Mouse (Mus musculus) C3H10T1/2 (cell line): ENCODE data around the gene Slc18b1. TPM values are rescaled to one million over a fixed set of nuclear protein-coding genes. Genes with fewer than 3 reads are reported as not detected.

Experiments used
- polyA plus RNA-seq, 2 experiments: library from polyadenylated mRNA; unstranded; fragments of >200 nt; fragmentation: generic; extraction: Trizol; gene quantifications; one replicate each; pipeline ENCODE4 v1.2.1; 2012; ENCODE audit warnings: missing spikeins in 2 of 2

Gene Slc18b1
- 10 to 100 TPM in 1 of 2 experiments, 1 to 10 TPM in 1; 3.3 to 13.5 TPM for polyA plus RNA-seq

DNA sequence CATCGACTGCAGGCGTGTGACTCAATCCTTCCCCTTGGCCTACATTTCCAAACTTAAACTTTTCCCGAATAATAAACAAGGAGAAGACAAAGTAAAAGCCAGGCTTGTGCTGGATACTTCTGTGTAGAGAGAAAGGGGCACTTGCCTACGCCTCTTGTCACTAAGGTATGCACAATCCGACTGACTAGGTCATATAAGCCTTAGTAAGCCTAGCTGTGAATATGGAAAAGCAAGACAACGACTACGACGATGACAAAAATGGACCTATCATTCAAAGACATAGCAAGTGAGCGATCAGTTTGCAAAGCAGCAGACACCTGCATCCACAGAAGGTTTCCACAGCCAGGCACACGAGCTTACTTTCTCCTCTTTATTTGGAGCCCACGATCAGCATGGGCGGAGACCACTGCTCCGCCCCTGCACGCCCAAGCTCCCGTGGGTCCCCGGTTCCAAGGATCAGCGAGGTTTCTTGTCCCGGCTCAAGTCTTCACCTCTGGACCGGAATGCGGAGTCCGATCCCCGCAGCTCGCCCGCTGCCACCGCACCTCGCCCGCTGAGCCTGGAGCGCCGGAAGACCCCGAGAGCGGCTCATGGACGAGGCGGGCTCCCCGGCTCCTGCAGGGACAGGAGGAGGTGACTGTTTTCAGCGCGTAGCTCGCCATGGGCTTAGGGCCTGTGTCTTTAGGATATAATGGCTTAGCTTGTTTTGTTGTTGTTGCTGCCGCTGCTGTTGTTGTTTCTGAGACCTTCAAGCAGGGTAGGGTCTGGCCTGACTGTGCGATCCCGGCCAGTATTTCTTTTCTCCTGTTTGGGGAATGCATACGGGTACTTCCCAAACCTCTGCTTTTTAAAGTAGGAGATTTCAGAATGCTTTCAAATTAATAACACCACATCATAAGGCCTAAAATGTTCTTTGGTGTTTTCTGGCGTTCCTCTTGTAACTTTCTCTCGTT lies at the start of gene Slc18b1:
TSS of gene Slc18b1 (plus strand) at position 436 of the 953 bp plus-strand sequence.

DNA sequence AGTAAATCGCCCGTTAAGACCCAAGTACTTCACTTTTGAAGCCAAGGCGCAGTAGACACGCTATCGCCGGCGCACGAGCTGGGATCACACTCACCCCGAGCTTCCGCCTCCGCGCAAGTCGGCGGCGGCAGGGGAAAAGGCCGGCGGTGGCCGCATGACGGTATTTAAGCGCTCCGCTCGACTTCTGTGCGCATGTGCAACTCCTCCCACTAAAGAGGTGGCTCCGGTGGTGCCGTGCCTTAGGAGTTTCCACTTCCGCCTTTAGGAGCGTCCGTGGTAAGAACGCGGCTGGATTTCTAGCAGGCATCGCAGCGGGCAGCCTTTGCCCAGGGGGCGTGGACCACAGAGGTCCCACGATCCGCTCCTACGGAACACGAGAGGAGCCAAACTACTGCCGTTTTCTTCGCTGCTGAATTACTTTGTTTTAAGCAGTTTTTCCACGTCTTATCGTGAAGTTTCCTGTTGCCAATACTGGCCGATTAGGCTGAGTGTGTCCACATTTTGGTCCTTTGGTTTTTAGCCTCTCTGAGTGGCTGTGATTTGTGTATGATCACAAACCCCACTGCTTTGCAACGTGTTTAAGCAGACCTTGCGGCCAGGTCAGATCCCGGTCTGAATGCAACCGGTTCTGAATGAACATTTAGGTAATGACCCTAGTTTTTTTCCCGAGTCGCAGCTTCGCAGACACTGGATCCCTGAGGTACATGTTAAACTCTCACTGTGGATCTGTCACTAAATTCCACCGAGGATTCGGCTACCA lies 9.5 kb upstream of the Slc18b1 start, which contains the start of gene Rps12:
TSS of gene Rps12 (minus strand) at position 214 of the 760 bp plus-strand sequence.

DNA sequence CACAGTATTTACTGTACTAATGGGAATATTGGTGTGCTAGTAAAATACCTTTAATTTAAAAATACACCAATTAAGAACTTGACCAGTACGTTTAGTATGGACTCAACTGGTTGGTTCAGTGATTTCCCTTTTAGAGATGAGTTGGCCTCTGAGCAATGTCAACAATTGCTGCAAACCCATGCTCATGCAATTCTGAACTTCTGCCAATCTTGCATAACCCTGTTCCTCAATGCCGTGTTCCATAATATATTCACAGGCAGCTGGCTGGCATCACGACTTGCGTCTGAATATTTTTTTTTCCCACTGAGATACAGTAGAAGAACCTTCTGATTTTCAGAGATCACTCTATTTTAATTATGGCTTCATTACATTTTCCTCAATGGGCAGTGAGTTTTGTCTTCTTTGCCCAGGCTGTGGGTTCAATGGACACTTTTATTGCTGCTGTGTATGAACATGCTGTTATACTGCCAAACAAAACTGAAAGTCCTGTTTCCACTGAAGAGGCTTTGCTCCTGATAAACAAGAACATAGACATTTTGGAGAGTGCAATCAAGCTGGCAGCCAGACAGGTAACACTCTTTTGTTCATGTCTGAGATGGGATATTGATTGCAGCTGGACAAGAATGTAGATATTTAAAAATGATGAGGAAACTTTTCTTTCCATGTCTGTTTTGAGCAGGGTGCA lies 54.6 kb downstream of the Slc18b1 start, which contains the start of gene Vnn3:
TSS of gene Vnn3 (plus strand) at position 235 of the 685 bp plus-strand sequence.

Other genes with a start within 250 kb of the Slc18b1 start
- gene Rps12, start 9.7 kb upstream of the Slc18b1 start, polyA plus RNA-seq = 1,000 to 10,000 TPM; 6,713 to 8,510 TPM
- not detected for gene Vnn3, start 54.5 kb downstream of the Slc18b1 start, polyA plus RNA-seq
- gene Vnn1, start 97.7 kb downstream of the Slc18b1 start, polyA plus RNA-seq = under 1 TPM; 0.09 to 0.57 TPM
- gene Taar1, start 123.4 kb downstream of the Slc18b1 start, polyA plus RNA-seq = not detected
- not detected for gene Taar2, start 141.6 kb downstream of the Slc18b1 start, polyA plus RNA-seq
- gene Taar3, start 152.6 kb downstream of the Slc18b1 start, polyA plus RNA-seq = not detected
- gene Taar4, start 163.5 kb downstream of the Slc18b1 start, polyA plus RNA-seq = not detected
- under 1 TPM in 1 of 2 experiments, not detected in 1; 0.05 TPM for gene Taar5, start 173.7 kb downstream of the Slc18b1 start, polyA plus RNA-seq
- not detected for gene Taar6, start 188.7 kb downstream of the Slc18b1 start, polyA plus RNA-seq
- gene Taar7a, start 196.5 kb downstream of the Slc18b1 start, polyA plus RNA-seq = not detected
- gene Taar7b, start 203.0 kb downstream of the Slc18b1 start, polyA plus RNA-seq = not detected
- not detected for gene Taar7d, start 230.2 kb downstream of the Slc18b1 start, polyA plus RNA-seq
- gene Taar7e, start 240.6 kb downstream of the Slc18b1 start, polyA plus RNA-seq = not detected